Mouse (Mus musculus) forebrain, embryonic 15.5 days (tissue): ENCODE results near the gene Arhgap27. TPM values are rescaled to one million over a fixed set of nuclear protein-coding genes. Genes with fewer than 3 reads are reported as not detected.

Source experiments
- ATAC-seq: fragments of 200-750 bp; cut with Nextera tagmentation; replicated peaks from 2 replicates; pipeline ENCODE4 v1.8.0; 2017; ENCODE audit warnings: mild to moderate bottlenecking, moderate TSS enrichment, moderate library complexity
- H3K27ac ChIP-seq: fragments of 300-500 bp; sonication (generic); replicated peaks from 2 replicates; pipeline ENCODE4 v1.5.1; 2015; ENCODE audit warnings: mild to moderate bottlenecking, inconsistent platforms
- H3K27me3 ChIP-seq: fragments of 300-500 bp; sonication (generic); 2 replicates; pipeline ENCODE4 v1.6.1; 2015; ENCODE audit warnings: inconsistent platforms
- H3K36me3 ChIP-seq: fragments of 300-500 bp; sonication (generic); 2 replicates; pipeline ENCODE4 v1.6.1; 2015; ENCODE audit warnings: mild to moderate bottlenecking, inconsistent platforms
- H3K4me1 ChIP-seq: fragments of 300-500 bp; sonication (generic); 2 replicates; pipeline ENCODE4 v1.6.1; 2015; ENCODE audit warnings: inconsistent platforms
- H3K4me2 ChIP-seq: fragments of 300-500 bp; sonication (generic); replicated peaks from 2 replicates; pipeline ENCODE4 v1.6.1; 2015; ENCODE audit warnings: mild to moderate bottlenecking, inconsistent platforms
- H3K4me3 ChIP-seq: fragments of 300-500 bp; sonication (generic); 2 replicates; pipeline ENCODE4 v1.5.1; 2015; ENCODE audit warnings: mild to moderate bottlenecking, inconsistent platforms
- H3K9ac ChIP-seq: fragments of 300-500 bp; sonication (generic); replicated peaks from 2 replicates; pipeline ENCODE4 v1.6.1; 2015; ENCODE audit warnings: mild to moderate bottlenecking, inconsistent platforms
- H3K9me3 ChIP-seq: fragments of 300-500 bp; sonication (generic); 2 replicates; pipeline ENCODE4 v1.6.1; 2016; ENCODE audit warnings: inconsistent platforms
- WGBS: fragments of 180-500 bp; shearing (Covaris S2); methylation state at CpG from one replicate; pipeline ENCODE4 v1.1.7; 2015; ENCODE audit warnings: mixed read lengths; 5-methylcytosine and 5-hydroxymethylcytosine counted together
- polyA plus RNA-seq: library from polyadenylated mRNA; unstranded; fragments of >200 nt; fragmentation: Nextera tagmentation; extraction: Ambion mirVana; gene quantifications from 2 replicates; pipeline ENCODE4 v1.2.1, GENCODE M21; 2015

Arhgap27 gene
- polyA plus RNA-seq, 1 experiment from 2014 or later: 2.5 TPM

GRCm38 (mm10) chr11:103402198-103402597 is 38.7 kb upstream of the Arhgap27 start:
- 37% methylated on average over 2 of the region's 2 CpGs for WGBS
- no peaks in the 10 kb centered on the region for H3K9me3 ChIP-seq

GRCm38 (mm10) chr11:103399986-103400385 is 36.5 kb upstream of the Arhgap27 start:
- no peak for ATAC-seq

More at GRCm38 (mm10) chr11:103402198-103402597, 38.7 kb upstream of the Arhgap27 start:
- Histone ChIP-seq H3K9ac (no peak overlapping the region), H3K27ac (no peak overlapping the region), H3K4me3 (no peak overlapping the region), H3K4me1 (no peaks in the 10 kb centered on the region), H3K4me2 (no peak overlapping the region), H3K27me3 (no peaks in the 10 kb centered on the region), H3K36me3 (peaks cover 10% of the 10 kb centered on the region; the same call in 1 of the 2 replicates)
- ATAC-seq: no peak

GRCm38 (mm10) chr11:103399050-103399449 is 35.6 kb upstream of the Arhgap27 start:
- H3K4me3 ChIP-seq: no peak overlapping the region
- peaks cover 39% of the 10 kb centered on the region for H3K36me3 ChIP-seq
- H3K4me1 ChIP-seq: no peaks in the 10 kb centered on the region
- WGBS: 95% methylated on average over 3 of the region's 3 CpGs
- no peak overlapping the region for H3K27ac ChIP-seq
- H3K9ac ChIP-seq: no peak overlapping the region
- H3K4me2 ChIP-seq: no peak overlapping the region
- no peaks in the 10 kb centered on the region for H3K27me3 ChIP-seq
- no peak for ATAC-seq
- no peaks in the 10 kb centered on the region for H3K9me3 ChIP-seq

More at GRCm38 (mm10) chr11:103399986-103400385, 36.5 kb upstream of the Arhgap27 start:
- Histone ChIP-seq H3K27me3 (no peaks in the 10 kb centered on the region), H3K4me3 (no peak overlapping the region), H3K27ac (no peak overlapping the region), H3K9me3 (no peaks in the 10 kb centered on the region), H3K36me3 (peaks cover 30% of the 10 kb centered on the region), H3K9ac (no peak overlapping the region), H3K4me1 (no peaks in the 10 kb centered on the region), H3K4me2 (no peak overlapping the region)
- WGBS: 89% methylated on average over 4 of the region's 4 CpGs

- peaks cover 53% of the 10 kb centered on the region for H3K36me3 ChIP-seq
- H3K27ac ChIP-seq: no peak overlapping the region
- no peak for ATAC-seq
Observed at GRCm38 (mm10) chr11:103396682-103397081, 33.2 kb upstream of the Arhgap27 start.

GRCm38 (mm10) chr11:103396236-103396635 is 32.7 kb upstream of the Arhgap27 start:
- H3K27me3 ChIP-seq: no peaks in the 10 kb centered on the region
- no peak overlapping the region for H3K27ac ChIP-seq
- H3K4me2 ChIP-seq: no peak overlapping the region
- H3K9me3 ChIP-seq: no peaks in the 10 kb centered on the region
- H3K9ac ChIP-seq: no peak overlapping the region
- H3K4me1 ChIP-seq: no peaks in the 10 kb centered on the region
- ATAC-seq: no peak
- H3K36me3 ChIP-seq: peaks cover 52% of the 10 kb centered on the region
- no peak overlapping the region for H3K4me3 ChIP-seq
- 95% methylated on average over 4 of the region's 4 CpGs for WGBS

More at GRCm38 (mm10) chr11:103396682-103397081, 33.2 kb upstream of the Arhgap27 start:
- H3K4me2 ChIP-seq: no peak overlapping the region
- H3K4me3 ChIP-seq: no peak overlapping the region
- 95% methylated on average over 4 of the region's 4 CpGs for WGBS
- no peak overlapping the region for H3K9ac ChIP-seq
- no peaks in the 10 kb centered on the region for H3K4me1 ChIP-seq
- H3K9me3 ChIP-seq: no peaks in the 10 kb centered on the region
- no peaks in the 10 kb centered on the region for H3K27me3 ChIP-seq

GRCm38 (mm10) chr11:103394604-103395003 is 31.1 kb upstream of the Arhgap27 start:
- WGBS: 92% methylated on average over 7 of the region's 7 CpGs
- H3K27me3 ChIP-seq: no peaks in the 10 kb centered on the region
- no peaks in the 10 kb centered on the region for H3K4me1 ChIP-seq
- H3K36me3 ChIP-seq: peaks cover 55% of the 10 kb centered on the region
- H3K27ac ChIP-seq: no peak overlapping the region
- H3K4me2 ChIP-seq: no peak overlapping the region
- H3K4me3 ChIP-seq: no peak overlapping the region
- H3K9me3 ChIP-seq: no peaks in the 10 kb centered on the region
- H3K9ac ChIP-seq: no peak overlapping the region
- no peak for ATAC-seq

GRCm38 (mm10) chr11:103394025-103394424 is 30.5 kb upstream of the Arhgap27 start:
- Histone ChIP-seq H3K36me3 (peaks cover 55% of the 10 kb centered on the region), H3K9ac (no peak overlapping the region), H3K9me3 (no peaks in the 10 kb centered on the region), H3K4me1 (no peaks in the 10 kb centered on the region), H3K27ac (no peak overlapping the region), H3K4me2 (no peak overlapping the region), H3K4me3 (no peak overlapping the region), H3K27me3 (no peaks in the 10 kb centered on the region)
- ATAC-seq: no peak
- WGBS: 93% methylated on average over 7 of the region's 7 CpGs

- ATAC-seq: no peak
- H3K36me3 ChIP-seq: peaks cover 26% of the 10 kb centered on the region; the same call in 1 of the 2 replicates
- no peak overlapping the region for H3K4me2 ChIP-seq
- 84% methylated on average over 7 of the region's 7 CpGs for WGBS
- H3K27me3 ChIP-seq: no peaks in the 10 kb centered on the region
- no peaks in the 10 kb centered on the region for H3K4me1 ChIP-seq
- H3K27ac ChIP-seq: no peak overlapping the region
- no peaks in the 10 kb centered on the region for H3K9me3 ChIP-seq
- no peak overlapping the region for H3K4me3 ChIP-seq
- H3K9ac ChIP-seq: no peak overlapping the region
Observed at GRCm38 (mm10) chr11:103387870-103388526, 24.5 kb upstream of the Arhgap27 start.

- H3K9ac ChIP-seq: no peak overlapping the region
- H3K4me3 ChIP-seq: no peak overlapping the region
- H3K27me3 ChIP-seq: no peaks in the 10 kb centered on the region
- H3K9me3 ChIP-seq: no peaks in the 10 kb centered on the region
- peaks cover 18% of the 10 kb centered on the region; the same call in 1 of the 2 replicates for H3K36me3 ChIP-seq
- no peak for ATAC-seq
- no peaks in the 10 kb centered on the region for H3K4me1 ChIP-seq
- H3K4me2 ChIP-seq: no peak overlapping the region
- 97% methylated on average over 9 of the region's 9 CpGs for WGBS
- H3K27ac ChIP-seq: no peak overlapping the region
Observed at GRCm38 (mm10) chr11:103386827-103387226, 23.3 kb upstream of the Arhgap27 start.

GRCm38 (mm10) chr11:103381956-103382613 is 18.6 kb upstream of the Arhgap27 start:
- H3K4me3 ChIP-seq: no peak overlapping the region
- no peak overlapping the region for H3K27ac ChIP-seq
- WGBS: 78% methylated on average over 5 of the region's 5 CpGs
- peaks cover 27% of the 10 kb centered on the region for H3K36me3 ChIP-seq
- no peak for ATAC-seq
- no peak overlapping the region for H3K9ac ChIP-seq
- H3K4me1 ChIP-seq: no peaks in the 10 kb centered on the region
- no peaks in the 10 kb centered on the region for H3K27me3 ChIP-seq
- no peaks in the 10 kb centered on the region for H3K9me3 ChIP-seq
- H3K4me2 ChIP-seq: no peak overlapping the region

GRCm38 (mm10) chr11:103381505-103381904 is 18.0 kb upstream of the Arhgap27 start:
- H3K4me1 ChIP-seq: no peaks in the 10 kb centered on the region
- H3K4me2 ChIP-seq: no peak overlapping the region
- 95% methylated on average over 7 of the region's 7 CpGs for WGBS
- H3K27me3 ChIP-seq: no peaks in the 10 kb centered on the region
- no peak overlapping the region for H3K4me3 ChIP-seq
- no peak for ATAC-seq
- H3K9me3 ChIP-seq: no peaks in the 10 kb centered on the region
- H3K36me3 ChIP-seq: peaks cover 27% of the 10 kb centered on the region
- no peak overlapping the region for H3K27ac ChIP-seq
- no peak overlapping the region for H3K9ac ChIP-seq

- Histone ChIP-seq H3K27ac (no peak overlapping the region), H3K4me1 (no peaks in the 10 kb centered on the region), H3K9me3 (no peaks in the 10 kb centered on the region), H3K9ac (no peak overlapping the region), H3K36me3 (peaks cover 31% of the 10 kb centered on the region), H3K4me3 (no peak overlapping the region), H3K4me2 (no peak overlapping the region), H3K27me3 (no peaks in the 10 kb centered on the region)
- 93% methylated on average over 5 of the region's 5 CpGs for WGBS
- ATAC-seq: no peak
Observed at GRCm38 (mm10) chr11:103380460-103380859, 17.0 kb upstream of the Arhgap27 start.
